Mouse (Mus musculus) c-Kit-positive CD71-positive TER-119-positive erythroid progenitor cells, embryonic 14.5 days (primary cell): ENCODE results near the gene Tfeb.

ENCODE experiments used
- DNase-seq: peaks from one replicate; pipeline ENCODE4 v3.0.0-alpha.2; 2013; ENCODE audit warnings: low spot score

Gene Tfeb

DNA sequence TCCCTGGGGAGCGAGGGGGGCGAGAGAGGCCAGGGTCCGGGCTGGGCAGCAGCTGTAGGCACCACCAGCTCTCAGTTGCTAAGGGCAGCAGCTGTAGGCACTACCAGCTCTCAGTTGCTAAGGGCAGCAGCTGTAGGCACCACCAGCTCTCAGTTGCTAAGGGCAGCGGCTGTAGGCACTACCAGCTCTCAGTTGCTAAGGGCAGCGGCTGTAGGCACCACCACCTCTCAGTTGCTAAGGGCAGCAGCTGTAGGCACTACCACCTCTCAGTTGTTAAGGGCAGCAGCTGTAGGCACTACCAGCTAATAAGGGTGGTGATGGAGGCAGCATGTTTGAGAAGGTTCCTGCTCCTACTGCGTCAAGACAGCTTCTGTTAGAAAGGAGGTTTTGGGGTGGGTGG, 52.2 kb downstream of the Tfeb start:
- no peak for DNase-seq

DNA sequence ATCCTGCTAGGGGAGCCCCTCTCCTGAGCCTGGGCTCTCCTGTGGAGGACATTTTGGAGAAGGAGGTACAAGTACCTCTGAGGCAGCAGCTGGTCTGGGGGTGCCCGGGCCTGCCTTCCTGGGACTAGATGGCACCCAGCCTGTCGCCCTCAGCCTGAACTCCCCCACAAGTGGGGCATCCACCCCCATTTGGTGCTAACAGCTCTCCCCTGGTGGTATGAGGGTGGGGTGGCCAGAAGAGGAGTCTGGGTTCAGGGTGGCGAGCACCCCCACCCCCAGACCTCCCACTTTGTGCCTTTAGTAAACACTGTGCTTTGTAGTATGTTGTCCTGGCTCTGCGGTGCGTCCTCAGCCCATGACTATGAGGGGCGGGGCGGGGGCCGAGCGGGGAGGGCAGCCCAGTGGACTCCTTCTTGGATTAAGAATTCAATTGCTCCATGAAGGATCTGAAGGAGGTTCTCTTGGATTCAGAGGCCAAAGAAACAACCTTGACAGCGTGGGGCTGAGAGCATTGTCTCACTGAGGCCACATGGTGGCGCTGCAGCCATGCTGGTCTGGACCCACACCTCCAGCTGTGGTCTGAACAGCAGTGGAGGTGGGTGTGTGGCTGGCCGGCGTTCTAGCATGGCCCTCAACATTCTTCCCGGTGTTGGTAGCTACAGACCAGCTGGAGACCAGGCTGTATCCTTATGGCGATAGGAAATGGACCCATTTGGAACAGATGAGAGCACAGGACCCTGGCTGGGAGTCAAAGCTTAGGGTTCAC, 55.5 kb downstream of the Tfeb start:
- peak; percentile 55 for DNase-seq

DNA sequence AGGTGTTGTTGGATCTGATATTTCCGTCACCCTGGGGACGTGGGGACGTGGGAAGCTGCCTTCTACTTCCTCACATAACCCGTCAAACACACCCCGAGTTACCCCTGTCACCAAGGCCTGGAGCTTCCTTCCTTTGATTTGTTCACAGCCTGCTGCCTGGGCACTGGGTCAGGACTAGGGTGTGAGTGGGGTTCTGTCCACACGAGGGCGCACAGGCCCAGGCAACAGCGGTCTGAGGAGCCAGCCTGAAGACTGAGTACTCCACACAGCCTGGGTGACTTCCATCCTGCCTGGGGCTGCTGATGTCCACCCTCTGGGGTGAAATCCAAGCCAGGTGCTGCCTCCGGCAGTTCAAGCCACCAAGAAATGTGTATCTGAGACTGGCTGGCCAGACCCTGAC, 56.5 kb downstream of the Tfeb start:
- DNase-seq: peak; percentile 58

DNA sequence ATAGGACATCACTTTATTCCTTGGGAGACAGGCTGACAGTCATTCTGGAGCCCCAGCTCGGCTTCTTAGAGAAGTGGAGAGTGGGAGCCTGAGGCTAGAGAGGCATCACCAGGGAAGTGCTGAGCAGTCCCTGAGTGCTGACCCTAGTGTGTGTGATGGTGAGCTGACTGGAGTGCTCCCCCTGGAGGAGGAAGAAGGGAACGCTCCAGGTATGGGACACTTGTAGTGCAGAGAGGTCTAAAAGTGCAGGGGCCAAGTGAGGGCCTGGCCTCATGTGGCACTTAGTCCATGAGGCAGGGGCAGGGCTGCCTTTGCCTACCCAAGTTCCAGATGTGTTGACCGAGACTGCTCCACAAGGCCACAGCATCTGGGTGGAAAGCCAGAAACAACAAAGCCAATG, 58.6 kb downstream of the Tfeb start:
- DNase-seq: peak; percentile 59

DNA sequence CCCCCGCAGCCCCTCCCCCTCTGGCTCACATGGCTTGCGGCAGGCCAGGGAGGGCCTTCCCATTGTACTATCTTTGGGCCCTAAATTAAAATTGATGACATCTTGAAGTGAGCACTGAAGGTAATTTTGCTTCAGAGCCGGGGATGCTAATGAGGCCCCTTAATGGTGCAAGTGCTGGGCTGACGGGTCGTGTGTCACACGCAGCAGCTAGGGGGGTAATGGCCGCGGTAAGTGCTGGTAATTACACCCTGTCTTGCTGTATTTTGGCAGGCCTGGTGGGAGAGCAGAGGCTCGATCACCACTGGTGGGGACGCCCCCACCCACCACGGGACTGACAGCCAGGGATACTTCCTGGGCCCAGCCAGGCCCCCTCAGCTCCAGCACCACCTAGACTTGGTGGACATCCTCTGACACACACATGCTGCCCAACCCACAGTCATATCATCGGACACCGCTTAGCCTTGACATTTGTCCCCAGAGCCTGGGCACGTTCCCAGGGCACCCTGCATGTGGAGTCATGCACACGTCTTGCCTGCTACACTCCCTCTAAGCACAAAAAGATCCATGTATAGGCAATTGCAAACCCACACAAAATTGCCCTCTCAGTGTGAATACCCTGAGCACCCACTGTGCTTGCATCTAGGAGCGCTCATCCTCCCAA, 59.5 kb downstream of the Tfeb start:
- no peak for DNase-seq

DNA sequence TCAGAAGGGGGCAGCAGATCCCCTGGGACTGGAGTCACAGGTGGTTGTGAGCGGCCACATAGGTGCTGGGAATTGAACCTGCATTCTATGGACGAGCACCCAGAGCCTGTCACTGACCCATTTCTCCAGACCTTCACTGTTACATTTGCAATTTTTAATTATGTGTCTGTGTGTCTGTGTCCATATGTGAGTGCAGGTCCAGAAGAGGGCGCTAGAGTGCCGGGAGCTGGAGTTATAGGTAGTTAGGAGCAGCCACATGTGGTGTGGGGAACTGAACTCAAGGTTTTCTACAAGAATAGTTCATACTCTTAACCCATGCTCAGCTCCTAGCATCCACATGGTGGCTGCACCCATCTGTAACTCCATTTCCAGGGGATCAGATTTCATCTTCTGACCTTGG, 60.1 kb downstream of the Tfeb start:
- no peak for DNase-seq

DNA sequence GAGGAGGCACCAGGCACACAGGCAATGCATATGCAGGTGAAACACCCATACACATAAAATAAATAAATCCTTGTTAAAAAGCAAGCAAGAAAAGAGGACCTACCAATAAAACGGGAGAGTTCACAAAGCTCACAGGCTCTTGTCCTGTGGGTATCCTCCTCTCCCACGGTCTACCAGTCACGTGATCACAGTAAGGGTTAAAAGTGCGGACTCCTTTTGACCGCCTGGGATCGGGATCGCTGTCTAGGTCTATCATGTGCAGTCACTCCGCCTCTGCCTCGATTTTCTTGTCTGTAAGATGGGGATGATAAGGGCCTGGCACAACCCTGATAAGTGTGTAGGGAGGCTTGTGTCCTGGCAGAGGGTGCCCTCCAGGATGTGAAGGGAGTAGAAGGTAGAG, 60.6 kb downstream of the Tfeb start:
- no peak for DNase-seq

DNA sequence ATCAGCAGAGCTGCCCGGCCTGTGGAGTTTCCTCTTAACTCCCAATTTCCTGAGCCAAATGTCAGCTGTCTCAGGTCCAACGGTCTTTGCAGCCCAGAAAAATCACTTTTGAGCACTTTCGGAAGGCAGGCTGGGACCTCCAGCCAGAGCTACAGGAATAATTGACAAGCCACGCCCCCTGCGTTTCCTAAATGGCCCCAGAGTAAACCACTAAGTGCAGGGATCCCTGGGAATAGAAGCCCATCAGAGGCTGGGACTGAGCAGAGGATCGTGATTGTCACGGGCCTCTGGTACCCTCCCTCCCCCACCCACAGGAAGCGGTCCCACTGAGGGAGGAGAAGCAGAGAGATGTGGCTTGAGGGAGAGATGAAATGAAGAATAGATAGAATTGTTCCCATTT, 66.0 kb downstream of the Tfeb start:
- DNase-seq: no peak

DNA sequence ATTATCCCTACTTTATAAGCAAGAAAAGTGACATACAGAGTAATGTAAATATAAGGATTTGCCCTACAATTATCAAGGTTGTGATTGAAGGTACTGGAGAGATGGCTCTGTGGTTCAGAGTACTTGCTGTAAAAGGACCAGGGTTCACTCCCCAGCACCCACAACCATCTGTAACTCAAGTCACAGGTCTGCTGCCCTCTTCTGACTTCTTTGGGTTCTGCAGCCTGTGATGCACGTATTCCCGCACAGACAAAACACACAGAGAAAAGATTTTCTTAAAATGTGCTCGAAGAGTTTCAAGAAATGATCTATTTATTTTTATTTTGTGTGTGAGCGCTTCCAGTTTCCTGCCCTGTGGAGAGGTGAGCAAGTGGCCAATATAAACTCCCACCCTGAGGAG, 66.8 kb downstream of the Tfeb start:
- no peak for DNase-seq

DNA sequence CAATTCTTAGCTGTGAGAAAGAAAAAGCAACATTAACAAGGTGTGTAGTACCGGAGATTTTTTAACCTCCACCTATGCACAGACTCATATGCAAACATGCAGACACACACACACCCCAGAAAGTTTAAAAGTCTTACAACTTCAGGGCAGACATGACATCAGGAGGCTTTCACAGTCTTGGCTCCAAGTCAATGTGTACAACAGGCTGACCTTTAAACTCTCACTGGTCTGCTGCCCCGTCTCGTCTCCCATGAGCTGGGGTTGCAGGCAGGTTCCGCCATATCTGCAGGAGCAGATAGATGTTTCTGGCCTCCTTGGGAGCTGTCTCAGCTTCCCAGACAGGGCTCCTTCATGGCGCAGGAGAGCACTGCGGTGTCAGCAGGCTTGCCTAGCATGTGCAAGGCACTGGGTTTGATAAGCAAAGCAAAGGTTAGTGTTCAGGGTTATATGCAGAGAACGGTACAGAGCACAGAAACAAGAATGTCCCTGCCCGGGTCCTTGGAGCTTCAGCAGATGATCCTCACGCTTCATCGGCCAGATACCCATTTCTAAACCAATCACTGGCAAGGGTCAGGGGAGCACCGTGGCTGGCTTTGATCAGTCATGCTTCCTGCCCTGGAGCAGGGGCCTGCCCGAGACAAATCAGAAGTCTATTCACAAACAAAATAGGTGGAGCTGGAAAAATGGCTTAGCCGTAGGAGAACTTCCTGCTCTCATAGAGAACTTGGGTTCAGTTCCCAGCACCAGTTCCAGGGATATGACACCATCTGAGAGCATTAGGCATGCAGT, 68.4 kb downstream of the Tfeb start:
- DNase-seq: no peak

DNA sequence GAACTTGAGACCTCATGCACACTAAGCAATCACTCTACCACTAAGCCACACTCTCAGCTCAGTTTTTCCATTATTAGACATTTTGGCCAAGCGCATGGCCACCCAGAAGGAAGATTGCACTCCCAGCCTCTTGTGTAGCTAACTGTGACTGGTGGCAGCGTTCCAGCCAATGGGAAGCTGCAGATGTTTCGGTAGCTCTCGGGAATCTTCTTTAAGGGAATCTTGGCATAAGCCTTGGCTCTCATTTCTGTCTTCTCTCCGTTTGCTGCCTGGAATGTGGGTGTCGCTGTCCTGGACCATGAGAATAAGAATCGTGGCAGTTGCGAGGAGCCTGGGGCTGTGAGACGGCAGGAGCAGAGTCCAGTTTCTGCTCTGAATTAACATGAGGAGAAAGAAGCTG, 69.4 kb downstream of the Tfeb start:
- no peak for DNase-seq

DNA sequence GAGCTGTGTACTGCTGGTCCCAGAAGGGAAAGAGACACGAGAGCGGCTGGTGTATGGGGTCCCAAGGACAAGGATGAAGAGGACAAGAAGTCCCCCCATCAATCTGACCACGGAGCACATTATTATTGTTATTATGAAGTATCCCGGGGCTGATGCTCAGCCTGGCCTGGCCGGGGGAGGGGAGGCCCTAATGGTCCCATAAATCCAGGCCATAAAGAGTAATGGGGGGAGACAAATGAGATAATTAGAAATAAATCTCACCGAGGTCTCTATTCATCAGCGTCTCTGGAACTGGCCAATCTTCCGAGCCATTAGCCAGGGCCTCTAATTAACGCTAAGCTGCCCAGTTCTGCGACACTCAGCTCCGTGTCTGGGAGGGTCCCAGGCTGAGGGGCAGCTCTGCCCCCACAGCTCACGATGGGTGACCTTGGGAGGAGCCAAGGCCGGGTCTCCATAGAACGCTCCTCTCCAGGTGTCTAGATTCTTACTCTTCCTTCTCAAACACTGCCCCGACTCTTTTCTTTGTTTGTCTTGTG, 74.5 kb downstream of the Tfeb start:
- no peak for DNase-seq

DNA sequence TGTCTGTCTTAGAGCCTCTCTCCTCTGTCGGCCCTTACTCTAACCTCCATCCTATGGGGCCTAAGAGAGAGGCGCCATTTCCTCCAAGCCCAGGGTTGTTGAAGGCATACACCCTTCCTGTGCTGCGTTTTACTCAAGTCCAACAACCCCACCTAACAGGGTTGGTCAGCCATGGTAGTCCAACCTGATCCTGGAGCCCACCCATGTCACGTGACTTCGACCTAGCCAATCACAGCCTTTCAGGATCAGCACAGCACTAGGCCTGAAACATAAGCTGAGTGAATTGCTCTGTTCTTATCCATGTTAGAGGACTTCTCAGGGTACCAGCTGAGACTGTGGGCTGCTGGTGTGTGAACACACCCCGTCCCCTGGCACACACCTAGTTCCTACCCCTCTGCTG, 75.4 kb downstream of the Tfeb start:
- no peak for DNase-seq

DNA sequence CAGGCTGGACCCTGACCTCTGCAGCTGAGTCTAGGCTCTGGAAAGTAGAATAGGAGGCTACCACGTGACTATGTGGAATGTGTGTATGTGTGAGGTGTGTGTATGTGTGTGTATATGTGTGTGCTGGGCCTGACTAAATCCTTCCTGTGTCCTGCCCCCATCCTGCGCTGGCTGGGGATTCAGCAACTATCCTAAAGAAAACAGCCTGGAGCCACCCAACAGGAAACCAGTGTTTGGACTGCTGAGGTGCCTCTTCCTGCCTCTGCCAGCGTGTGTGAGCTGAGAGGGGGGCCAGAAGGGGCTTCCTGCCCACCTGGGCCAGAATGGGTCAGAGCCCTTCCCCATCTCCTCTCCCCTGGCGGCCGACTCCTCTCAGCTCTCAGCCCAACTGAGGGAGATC, 76.8 kb downstream of the Tfeb start:
- DNase-seq: no peak

DNA sequence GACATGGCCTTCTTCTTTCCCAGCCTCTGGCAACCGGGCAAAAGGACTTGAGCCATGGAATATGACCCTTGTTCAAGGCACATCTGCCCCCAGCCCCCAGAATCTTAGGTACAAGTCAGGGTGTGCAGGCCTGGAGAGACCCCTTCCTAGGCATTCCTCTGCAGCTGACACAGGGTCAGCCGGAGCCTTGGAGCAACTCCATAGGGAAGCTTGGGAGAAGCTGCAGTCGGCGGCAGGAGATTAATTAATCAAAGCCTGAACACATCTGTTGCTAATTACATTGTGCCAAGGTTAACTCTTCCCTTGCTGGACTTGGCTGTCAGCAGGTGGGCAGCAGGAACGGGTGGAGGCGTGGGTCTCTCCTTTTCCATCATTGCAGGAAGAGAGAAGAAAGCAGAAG, 77.7 kb downstream of the Tfeb start:
- DNase-seq: no peak

DNA sequence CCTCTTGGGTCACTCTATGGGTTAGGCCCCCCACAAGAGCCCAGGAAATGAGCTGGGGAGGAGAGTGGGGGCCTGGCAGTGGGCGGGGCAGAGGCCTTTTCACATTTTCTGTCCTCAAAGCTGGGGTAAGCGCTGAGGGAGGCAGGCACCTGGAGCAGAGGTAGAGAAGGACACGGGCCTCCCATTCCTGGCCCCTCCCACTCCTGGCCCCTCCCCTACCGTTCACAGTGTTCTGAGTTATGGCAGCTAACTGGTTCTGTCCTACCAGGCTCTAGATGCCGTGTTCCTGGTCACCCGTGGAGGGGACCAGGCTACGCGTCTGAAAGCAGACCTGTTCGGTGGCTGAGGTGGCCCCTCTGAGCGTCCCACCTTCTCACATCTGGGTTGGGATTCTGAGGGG, 78.6 kb downstream of the Tfeb start:
- DNase-seq: no peak

DNA sequence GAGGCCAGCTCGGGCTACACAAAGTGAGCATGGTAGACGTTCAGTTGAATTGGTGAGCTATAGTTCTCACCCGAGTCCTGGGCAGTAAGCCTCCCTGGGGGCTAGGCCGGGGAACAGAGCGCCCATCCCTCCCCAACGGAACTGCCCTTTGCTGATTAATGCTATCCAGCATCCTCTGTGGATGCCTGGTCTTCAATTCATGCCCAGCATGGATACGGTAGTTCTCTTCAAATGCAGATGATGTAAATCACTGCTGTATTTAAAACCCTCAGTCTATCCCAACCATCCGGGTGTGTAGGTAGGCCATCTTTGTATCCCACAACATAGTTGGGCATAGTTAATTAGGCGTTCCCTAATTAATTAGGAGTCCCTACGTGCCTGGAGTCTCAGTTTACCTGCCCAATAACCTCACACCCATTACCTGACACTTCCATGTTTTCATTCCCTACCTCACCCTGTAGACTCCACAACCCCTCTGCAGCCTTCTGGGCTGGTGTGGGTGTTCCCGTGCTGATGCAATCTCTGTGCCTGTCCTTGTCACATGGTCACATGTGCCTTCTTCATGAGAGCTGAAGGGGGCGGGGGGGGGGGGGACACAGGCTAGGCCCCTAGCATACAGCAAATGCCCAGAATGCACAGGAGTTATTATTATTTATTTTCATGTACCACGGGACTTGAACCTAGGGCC, 81.4 kb downstream of the Tfeb start:
- DNase-seq: no peak

DNA sequence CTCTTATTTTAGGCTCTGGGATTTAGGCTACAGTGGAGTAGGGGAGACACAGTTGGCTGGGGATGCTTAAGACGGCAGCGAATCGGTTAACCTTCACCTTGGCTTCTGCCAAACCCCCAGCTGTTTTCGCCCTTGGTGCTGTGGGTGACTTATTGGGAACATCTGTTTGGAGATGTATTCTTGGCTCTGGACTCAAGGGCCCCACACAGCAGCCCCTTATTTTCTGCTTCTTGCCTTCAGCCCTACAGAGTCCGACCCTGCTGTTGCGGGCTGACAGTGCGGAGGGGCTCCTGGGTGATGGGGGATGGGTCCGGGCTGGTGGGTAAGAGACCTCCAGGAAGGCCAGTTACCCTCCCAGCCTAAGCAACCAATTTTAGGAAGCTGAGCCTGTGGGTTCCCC, 84.5 kb downstream of the Tfeb start:
- DNase-seq: no peak

DNA sequence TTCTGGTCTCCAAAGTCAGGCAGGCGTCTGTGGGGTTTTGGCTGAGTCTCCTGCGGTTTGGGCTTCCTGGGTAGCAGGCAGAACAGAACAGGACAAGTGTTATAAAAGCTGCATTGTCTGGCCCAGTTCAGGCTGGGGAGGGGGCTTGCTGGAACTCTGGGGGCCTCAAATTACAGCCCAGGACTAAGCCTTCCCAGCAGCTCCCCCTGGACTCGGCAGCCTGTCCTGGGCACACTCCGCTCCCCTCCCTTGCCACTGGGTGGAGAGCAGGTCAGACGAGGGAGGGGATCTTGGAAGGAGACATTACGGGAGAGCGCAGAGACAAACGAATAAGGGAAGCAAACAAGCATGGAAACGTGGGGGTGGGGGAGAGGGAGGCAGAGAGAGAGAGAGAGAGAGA, 94.3 kb downstream of the Tfeb start:
- DNase-seq: no peak

DNA sequence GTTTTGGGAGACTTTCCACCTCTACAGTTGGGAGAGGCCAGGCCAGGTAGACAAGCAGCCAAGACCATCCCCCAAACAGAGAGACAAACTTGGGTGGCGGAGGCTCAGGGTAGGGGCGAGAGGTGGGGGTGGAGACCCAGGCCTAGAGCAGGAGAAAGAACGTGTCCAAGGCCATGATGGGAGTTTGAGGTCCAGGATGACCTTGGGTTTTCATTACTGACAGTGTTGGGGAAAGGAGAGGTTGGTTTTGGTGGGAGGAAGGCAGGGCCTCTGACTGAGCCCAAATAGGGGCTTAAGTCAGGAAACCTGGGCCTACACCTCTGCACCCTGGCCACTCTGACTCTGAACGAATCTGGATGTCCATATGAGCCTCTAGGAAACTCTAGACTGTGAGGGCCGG, 94.9 kb downstream of the Tfeb start:
- DNase-seq: no peak

DNA sequence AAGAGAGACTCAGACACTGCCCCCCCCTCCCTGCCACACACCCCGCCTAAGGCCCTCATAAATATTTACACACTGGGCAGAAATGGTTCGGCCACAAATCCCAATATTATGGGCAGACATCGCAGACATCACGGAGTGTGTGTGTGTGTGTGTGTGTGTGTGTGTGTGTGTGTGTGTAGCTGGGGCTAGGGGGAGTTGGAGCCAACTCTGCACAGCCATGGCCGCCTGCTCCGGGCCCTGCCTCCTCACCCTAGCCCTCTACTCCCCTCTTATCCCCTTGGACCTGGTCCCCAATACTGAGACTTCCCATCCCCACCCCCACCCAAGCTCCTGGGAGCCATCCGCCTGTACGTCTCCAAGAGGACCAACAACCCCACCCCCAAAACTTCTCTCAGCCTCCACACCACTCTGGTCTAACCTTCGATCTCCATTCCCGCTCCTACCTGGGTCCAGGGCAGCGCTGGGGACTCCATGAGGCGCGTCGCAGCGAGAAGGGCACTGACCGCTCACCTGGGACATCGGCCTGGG, 95.7 kb downstream of the Tfeb start:
- DNase-seq: no peak

DNA sequence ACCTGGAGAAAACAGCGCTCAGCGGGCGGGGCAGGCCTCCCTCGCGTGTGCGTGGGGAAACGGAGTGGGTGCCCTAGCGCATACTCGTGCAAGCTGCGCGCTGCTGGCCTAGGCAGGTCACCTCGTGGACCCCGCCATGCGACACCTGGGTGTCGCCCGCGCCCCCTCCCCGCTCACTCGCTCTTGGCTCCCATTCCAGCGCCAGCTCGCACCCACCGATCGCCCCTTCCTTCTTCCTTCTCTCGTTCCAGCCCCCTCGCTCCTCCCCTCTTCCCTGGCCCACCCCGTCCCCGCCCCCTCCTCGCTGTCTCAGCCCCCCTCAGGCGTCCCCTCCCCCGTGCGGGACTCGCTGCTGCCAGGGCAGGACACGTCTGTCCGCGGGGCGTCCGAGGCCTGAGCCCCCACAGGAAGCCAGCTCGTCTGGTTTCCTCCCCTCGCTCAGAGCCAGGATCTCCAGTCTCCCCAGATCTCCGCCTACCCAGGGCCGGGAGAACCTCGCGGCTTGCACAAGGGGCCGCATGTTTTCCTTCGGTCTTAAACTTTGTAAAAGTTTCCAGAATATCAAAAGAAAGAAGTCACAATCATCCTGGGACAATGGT, 96.3 kb downstream of the Tfeb start:
- DNase-seq: no peak
